Mouse (Mus musculus): ENCODE measurements around the gene Gm37240. TPM values are rescaled to one million over a fixed set of nuclear protein-coding genes. Genes with fewer than 3 reads are reported as not detected.
A peak's percentile ranks its signal among the peaks of the same experiment; 100 is the strongest.

Gm37240 gene
- total RNA-seq, 1 experiment from 2014 or later: 10.8 TPM

GRCm38 (mm10) chr3:85251631-85252030 lies 635.7 kb downstream of the Gm37240 start:
- no peak for DNase-seq

- DNase-seq: no peak
Observed at GRCm38 (mm10) chr3:85246131-85246530, 641.2 kb downstream of the Gm37240 start.

GRCm38 (mm10) chr3:85236546-85236945 lies 650.8 kb downstream of the Gm37240 start:
- peak; percentile 19 for DNase-seq

GRCm38 (mm10) chr3:85232846-85233245 lies 654.5 kb downstream of the Gm37240 start:
- no peak for DNase-seq

- no peak for DNase-seq
Observed at GRCm38 (mm10) chr3:85222046-85222445, 665.3 kb downstream of the Gm37240 start.

- peak; percentile 8 for DNase-seq
Observed at GRCm38 (mm10) chr3:85214926-85215325, 672.4 kb downstream of the Gm37240 start.

GRCm38 (mm10) chr3:85212751-85213350 lies 674.5 kb downstream of the Gm37240 start:
- no peak for DNase-seq

GRCm38 (mm10) chr3:85209887-85210844 lies 677.2 kb downstream of the Gm37240 start:
- DNase-seq: no peak

- no peak for DNase-seq
Observed at GRCm38 (mm10) chr3:85206475-85206874, 680.8 kb downstream of the Gm37240 start.

- no peak for DNase-seq
Observed at GRCm38 (mm10) chr3:85205911-85206310, 681.4 kb downstream of the Gm37240 start.

- no peak for DNase-seq
Observed at GRCm38 (mm10) chr3:85203659-85204058, 683.7 kb downstream of the Gm37240 start.

- DNase-seq: no peak
Observed at GRCm38 (mm10) chr3:85202726-85203125, 684.6 kb downstream of the Gm37240 start.

- no peak for DNase-seq
Observed at GRCm38 (mm10) chr3:85201785-85202184, 685.5 kb downstream of the Gm37240 start.

GRCm38 (mm10) chr3:85198496-85198895 lies 688.8 kb downstream of the Gm37240 start:
- DNase-seq: peak; percentile 12

- no peak for DNase-seq
Observed at GRCm38 (mm10) chr3:85197148-85197547, 690.2 kb downstream of the Gm37240 start.

- no peak for DNase-seq
Observed at GRCm38 (mm10) chr3:85196591-85196990, 690.7 kb downstream of the Gm37240 start.

- no peak for DNase-seq
Observed at GRCm38 (mm10) chr3:85195068-85195481, 692.2 kb downstream of the Gm37240 start.

GRCm38 (mm10) chr3:85189791-85190190 lies 697.5 kb downstream of the Gm37240 start:
- no peak for DNase-seq

GRCm38 (mm10) chr3:85188364-85188763 lies 699.0 kb downstream of the Gm37240 start:
- no peak for DNase-seq

- DNase-seq: peak; percentile 23
Observed at GRCm38 (mm10) chr3:85186661-85187076, 700.6 kb downstream of the Gm37240 start.

- DNase-seq: no peak
Observed at GRCm38 (mm10) chr3:85185827-85186226, 701.5 kb downstream of the Gm37240 start.

GRCm38 (mm10) chr3:85184916-85185315 lies 702.4 kb downstream of the Gm37240 start:
- no peak for DNase-seq

GRCm38 (mm10) chr3:85184151-85184550 lies 703.2 kb downstream of the Gm37240 start:
- no peak for DNase-seq

Data from adrenal gland, postnatal 25 days (tissue).